In the genomic region with DNA sequence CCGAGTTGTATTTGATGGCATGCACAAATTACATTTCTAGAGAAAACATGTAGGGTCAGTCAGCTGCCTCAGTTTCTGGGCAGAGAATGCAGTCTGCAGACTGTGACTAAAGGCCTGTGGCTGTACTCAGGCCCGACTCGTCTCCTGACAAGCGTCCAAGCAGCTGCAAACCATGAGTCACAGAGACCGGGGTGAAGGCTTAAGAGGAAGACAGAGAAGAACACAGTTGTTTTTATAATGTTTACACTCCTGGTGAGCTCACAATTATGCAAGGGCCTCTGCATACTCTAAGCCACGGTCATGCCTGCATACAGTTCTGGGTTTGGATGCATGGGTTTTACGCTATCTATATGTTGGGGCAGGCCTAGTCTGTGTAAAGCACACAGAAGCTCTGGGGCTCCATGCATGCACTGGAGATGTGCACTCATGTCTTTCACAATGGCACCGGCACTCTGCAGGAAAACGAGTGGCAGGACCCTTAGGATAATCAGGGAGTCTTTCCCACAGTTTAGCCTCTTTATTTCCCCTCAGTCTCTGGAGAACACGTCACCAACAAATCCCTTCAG, we compare ENCODE assay signal across 8 mouse cellular contexts. TPM values are rescaled to one million over a fixed set of nuclear protein-coding genes. Genes with fewer than 3 reads are reported as not detected.
DNase-seq lines count a peak whose midpoint lies in the region; ATAC-seq lines count a peak whose summit lies in the region.

No protein-coding gene starts in this region.

- peaks cover 50% of the 10 kb centered on the region for H3K4me1 ChIP-seq in neural tube, embryonic 13.5 days (replicated peaks)
- H3K4me1 ChIP-seq in neural tube, embryonic 15.5 days: peaks cover 33% of the 10 kb centered on the region
- peaks cover 71% of the 10 kb centered on the region for H3K4me1 ChIP-seq in forebrain, embryonic 15.5 days
- H3K4me1 ChIP-seq in midbrain, embryonic 11.5 days (ENCODE audit: control insufficient read depth, insufficient read depth, low read length): peaks cover 40% of the 10 kb centered on the region

- peak; percentile 16; the same call in 1 of the 2 replicates for ATAC-seq in neural tube, embryonic 13.5 days (ENCODE audit: low read depth)
- no peak for ATAC-seq in neural tube, embryonic 15.5 days (ENCODE audit: low FRiP score)
- ATAC-seq in forebrain, embryonic 15.5 days (replicated peaks): peak; percentile 33
- peak; percentile 61 for ATAC-seq in midbrain, embryonic 11.5 days (ENCODE audit: low FRiP score)
- no peak for ATAC-seq in granulocyte monocyte progenitor cell, adult 5-6 weeks (replicated peaks; ENCODE audit: poor library complexity, severe bottlenecking)

- H3K9me3 ChIP-seq in neural tube, embryonic 13.5 days: no peaks in the 10 kb centered on the region
- H3K9me3 ChIP-seq in neural tube, embryonic 15.5 days (replicated peaks): no peaks in the 10 kb centered on the region
- H3K9me3 ChIP-seq in forebrain, embryonic 15.5 days: no peaks in the 10 kb centered on the region
- no peaks in the 10 kb centered on the region for H3K9me3 ChIP-seq in midbrain, embryonic 11.5 days (ENCODE audit: control insufficient read depth, low read length)

- WGBS in neural tube, embryonic 13.5 days: 60% methylated on average over 10 of the region's 10 CpGs
- 56% methylated on average over 10 of the region's 10 CpGs for WGBS in neural tube, embryonic 15.5 days
- WGBS in forebrain, embryonic 15.5 days: 14% methylated on average over 10 of the region's 10 CpGs
- 31% methylated on average over 10 of the region's 10 CpGs for WGBS in midbrain, embryonic 11.5 days

- 0 out of 2 replicates have a peak, but pooled peaks cover under 1% of the 10 kb centered on the region for H3K36me3 ChIP-seq in neural tube, embryonic 13.5 days
- H3K36me3 ChIP-seq in neural tube, embryonic 15.5 days: peaks cover 10% of the 10 kb centered on the region; the same call in 1 of the 2 replicates
- H3K36me3 ChIP-seq in forebrain, embryonic 15.5 days: no peaks in the 10 kb centered on the region
- H3K36me3 ChIP-seq in midbrain, embryonic 11.5 days (ENCODE audit: control insufficient read depth, insufficient read depth, low read length): no peaks in the 10 kb centered on the region

- H3K4me2 ChIP-seq in neural tube, embryonic 13.5 days: no peak overlapping the region
- no peak overlapping the region for H3K4me2 ChIP-seq in neural tube, embryonic 15.5 days
- no peak overlapping the region for H3K4me2 ChIP-seq in forebrain, embryonic 15.5 days (replicated peaks)
- no peak overlapping the region for H3K4me2 ChIP-seq in midbrain, embryonic 11.5 days

- H3K27ac ChIP-seq in neural tube, embryonic 13.5 days (replicated peaks): peak overlapping the region; percentile 18; the same call in 1 of the 2 replicates
- H3K27ac ChIP-seq in neural tube, embryonic 15.5 days (replicated peaks): no peak overlapping the region
- peak overlapping the region; percentile 76 for H3K27ac ChIP-seq in forebrain, embryonic 15.5 days (replicated peaks)
- H3K27ac ChIP-seq in midbrain, embryonic 11.5 days (ENCODE audit: low read depth, low read length): peak overlapping the region; percentile 77

- H3K27me3 ChIP-seq in neural tube, embryonic 13.5 days: no peaks in the 10 kb centered on the region
- H3K27me3 ChIP-seq in neural tube, embryonic 15.5 days (replicated peaks): no peaks in the 10 kb centered on the region
- no peaks in the 10 kb centered on the region for H3K27me3 ChIP-seq in forebrain, embryonic 15.5 days
- H3K27me3 ChIP-seq in midbrain, embryonic 11.5 days (ENCODE audit: control insufficient read depth, insufficient read depth, low read length): no peaks in the 10 kb centered on the region

- H3K4me3 ChIP-seq in neural tube, embryonic 13.5 days: no peak overlapping the region
- H3K4me3 ChIP-seq in neural tube, embryonic 15.5 days (replicated peaks): no peak overlapping the region
- H3K4me3 ChIP-seq in forebrain, embryonic 15.5 days: no peak overlapping the region
- no peak overlapping the region for H3K4me3 ChIP-seq in midbrain, embryonic 11.5 days (ENCODE audit: low read depth, low read length)

- H3K9ac ChIP-seq in neural tube, embryonic 13.5 days: no peak overlapping the region
- H3K9ac ChIP-seq in neural tube, embryonic 15.5 days (replicated peaks): no peak overlapping the region
- no peak overlapping the region for H3K9ac ChIP-seq in forebrain, embryonic 15.5 days (replicated peaks)
- H3K9ac ChIP-seq in midbrain, embryonic 11.5 days (ENCODE audit: low read length): no peak overlapping the region

- DNase-seq in heart, postnatal 4 days: peak; percentile 69
- no peak for DNase-seq in midbrain, embryonic 11.5 days (ENCODE audit: low spot score, missing footprints)
- no peak for DNase-seq in cerebellum, adult 8-10 months
- no peak for DNase-seq in liver

RNA-seq across cellular contexts. Expression of gene Ptgfrn, which starts 39.8 kb away (rescaled TPM):
- 3.2 and 3.5 TPM in 2 replicates for polyA plus RNA-seq in neural tube, embryonic 13.5 days (2015; fragmentation: Nextera tagmentation; extraction: Ambion mirVana)
- polyA plus RNA-seq in neural tube, embryonic 15.5 days (2015; fragmentation: Nextera tagmentation; extraction: Ambion mirVana): 3.0 TPM in 2 replicates
- 3.4 and 3.8 TPM in 2 replicates for polyA plus RNA-seq in forebrain, embryonic 15.5 days (2015; fragmentation: Nextera tagmentation; extraction: Ambion mirVana)
- 10 to 100 TPM; 87.6 to 89.2 TPM for total RNA-seq in heart, postnatal 4 days (2021)
- polyA plus RNA-seq in midbrain, embryonic 11.5 days (2014; fragmentation: Nextera tagmentation; extraction: Ambion mirVana): 2.3 and 2.6 TPM in 2 replicates
- not detected in 2 replicates for total RNA-seq in granulocyte monocyte progenitor cell, adult 5-6 weeks (2014; fragmentation: Nextera tagmentation)
- total RNA-seq in granulocyte monocyte progenitor cell, adult 5-6 weeks (2017): 0.17 TPM in 1 of 2 replicates, not detected in the other

RNA-seq across cellular contexts. Expression of gene Cd101, which starts 41.0 kb away (rescaled TPM):
- 0.11 TPM in 1 of 2 replicates, not detected in the other for polyA plus RNA-seq in neural tube, embryonic 13.5 days (2015; fragmentation: Nextera tagmentation; extraction: Ambion mirVana)
- polyA plus RNA-seq in neural tube, embryonic 15.5 days (2015; fragmentation: Nextera tagmentation; extraction: Ambion mirVana): 0.19 TPM in 1 of 2 replicates, not detected in the other
- polyA plus RNA-seq in forebrain, embryonic 15.5 days (2015; fragmentation: Nextera tagmentation; extraction: Ambion mirVana): 0.05 and 0.10 TPM in 2 replicates
- 1 to 10 TPM in 1 of 2 experiments, under 1 TPM in 1; 0.74 to 1.0 TPM for total RNA-seq in heart, postnatal 4 days (2021)
- not detected in 2 replicates for polyA plus RNA-seq in midbrain, embryonic 11.5 days (2014; fragmentation: Nextera tagmentation; extraction: Ambion mirVana)
- total RNA-seq in granulocyte monocyte progenitor cell, adult 5-6 weeks (2014; fragmentation: Nextera tagmentation): not detected in 2 replicates
- total RNA-seq in granulocyte monocyte progenitor cell, adult 5-6 weeks (2017): 0.17 and 0.36 TPM in 2 replicates

Comparison
In these comparisons a context has a peak if more than half of its experiments do, and no peak if none do; other contexts are left out.
1. ATAC-seq: peak in neural tube, embryonic 13.5 days (single experiment), forebrain, embryonic 15.5 days (single experiment) and midbrain, embryonic 11.5 days (single experiment); none in neural tube, embryonic 15.5 days (single experiment) and granulocyte monocyte progenitor cell, adult 5-6 weeks (single experiment).